Mouse (Mus musculus): ENCODE results near the gene Trp73. TPM values are rescaled to one million over a fixed set of nuclear protein-coding genes. Genes with fewer than 3 reads are reported as not detected.

Gene Trp73
- 5.7 and 5.9 TPM in 2 replicates for polyA plus RNA-seq (2015; fragmentation: Nextera tagmentation; extraction: Ambion mirVana)

DNA sequence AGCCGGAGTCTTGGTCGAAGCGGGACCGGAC lies at the start of gene Trp73:
Trp73 (minus strand) TSS at position 27 of the 31 bp plus-strand sequence.
- Histone ChIP-seq H3K9ac (replicated peaks; ENCODE audit: low read depth, low read length) (peak within 1 kb of the TSS; percentile 50), H3K27ac (ENCODE audit: low read length) (no peak within 1 kb of the TSS), H3K4me1 (replicated peaks; ENCODE audit: control insufficient read depth, insufficient read depth, low read length) (peaks cover 34% of the 10 kb centered on the region), H3K4me2 (ENCODE audit: low read length) (peak within 1 kb of the TSS; percentile 77), H3K36me3 (ENCODE audit: control insufficient read depth, insufficient read depth) (no peaks in the 10 kb centered on the region), H3K4me3 (replicated peaks; ENCODE audit: low read length) (peak within 1 kb of the TSS; percentile 44), H3K9me3 (ENCODE audit: control insufficient read depth, low read length) (no peaks in the 10 kb centered on the region), H3K27me3 (replicated peaks; ENCODE audit: control insufficient read depth, insufficient read depth, low read length) (peaks cover 47% of the 10 kb centered on the region)
- 0% methylated on average over 1 of the region's 4 CpGs for WGBS
- no peak for ATAC-seq

DNA sequence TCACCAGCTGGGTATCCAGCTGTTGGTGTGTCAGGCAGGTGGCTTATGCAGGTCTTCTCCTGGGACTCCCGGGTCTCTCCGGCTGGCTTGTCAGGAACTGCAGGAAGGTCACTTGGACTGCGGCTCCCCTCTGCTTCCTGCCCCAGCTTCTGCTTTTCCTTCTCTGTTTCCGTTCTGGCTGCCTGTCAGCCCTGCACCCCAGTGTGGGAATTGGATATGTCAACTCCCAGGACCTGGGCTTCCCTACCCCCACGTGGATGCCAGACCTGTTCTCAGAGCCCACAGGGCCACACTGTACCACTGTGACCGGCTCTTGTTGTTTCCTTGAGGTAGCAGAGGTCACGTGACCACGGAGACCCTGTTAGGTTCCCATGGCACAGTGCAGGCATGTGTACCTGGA lies 48.9 kb upstream of the Trp73 start:
- Histone ChIP-seq H3K4me2 (ENCODE audit: low read length) (no peak overlapping the region), H3K9ac (replicated peaks; ENCODE audit: low read depth, low read length) (no peak overlapping the region), H3K4me3 (replicated peaks; ENCODE audit: low read length) (no peak overlapping the region), H3K4me1 (replicated peaks; ENCODE audit: control insufficient read depth, insufficient read depth, low read length) (no peaks in the 10 kb centered on the region), H3K9me3 (ENCODE audit: control insufficient read depth, low read length) (no peaks in the 10 kb centered on the region), H3K27me3 (replicated peaks; ENCODE audit: control insufficient read depth, insufficient read depth, low read length) (no peaks in the 10 kb centered on the region), H3K27ac (ENCODE audit: low read length) (no peak overlapping the region), H3K36me3 (ENCODE audit: control insufficient read depth, insufficient read depth) (no peaks in the 10 kb centered on the region)
- ATAC-seq, result no peak
- WGBS, result 88% methylated on average over 8 of the region's 8 CpGs

DNA sequence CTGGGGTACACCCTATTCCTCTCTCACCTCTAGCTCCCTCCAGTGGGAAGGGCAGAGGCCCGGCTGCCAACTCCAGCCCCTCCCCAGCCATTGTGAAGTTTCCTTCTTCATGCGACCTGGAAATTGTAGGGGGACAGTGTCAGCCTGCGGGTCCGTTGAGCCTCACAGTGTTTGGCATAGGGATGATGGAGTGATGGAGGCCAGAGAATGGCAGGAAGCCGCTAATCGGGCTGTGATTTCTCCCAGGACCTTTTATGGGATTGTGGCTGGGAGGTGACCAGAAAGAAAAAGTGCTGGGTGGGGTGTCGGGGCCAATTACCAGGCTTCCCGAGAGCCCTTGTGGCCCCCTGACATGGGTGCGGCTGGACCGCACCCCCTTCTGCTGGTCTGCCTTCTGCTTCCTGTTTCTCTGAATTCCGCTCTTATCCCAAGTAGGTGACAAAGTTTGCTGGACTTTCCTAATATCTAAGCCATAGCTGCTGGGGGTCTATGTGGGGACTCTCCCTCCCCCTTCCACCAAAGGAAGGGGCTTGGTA lies 46.1 kb upstream of the Trp73 start:
- H3K27me3 ChIP-seq (replicated peaks; ENCODE audit: control insufficient read depth, insufficient read depth, low read length), result no peaks in the 10 kb centered on the region
- H3K4me1 ChIP-seq (replicated peaks; ENCODE audit: control insufficient read depth, insufficient read depth, low read length), result no peaks in the 10 kb centered on the region
- no peaks in the 10 kb centered on the region for H3K36me3 ChIP-seq (ENCODE audit: control insufficient read depth, insufficient read depth)
- no peak overlapping the region for H3K4me2 ChIP-seq (ENCODE audit: low read length)
- no peak overlapping the region for H3K4me3 ChIP-seq (replicated peaks; ENCODE audit: low read length)
- no peak overlapping the region for H3K27ac ChIP-seq (ENCODE audit: low read length)
- H3K9me3 ChIP-seq (ENCODE audit: control insufficient read depth, low read length), result no peaks in the 10 kb centered on the region
- no peak overlapping the region for H3K9ac ChIP-seq (replicated peaks; ENCODE audit: low read depth, low read length)
- 87% methylated on average over 11 of the region's 11 CpGs for WGBS
- no peak for ATAC-seq

DNA sequence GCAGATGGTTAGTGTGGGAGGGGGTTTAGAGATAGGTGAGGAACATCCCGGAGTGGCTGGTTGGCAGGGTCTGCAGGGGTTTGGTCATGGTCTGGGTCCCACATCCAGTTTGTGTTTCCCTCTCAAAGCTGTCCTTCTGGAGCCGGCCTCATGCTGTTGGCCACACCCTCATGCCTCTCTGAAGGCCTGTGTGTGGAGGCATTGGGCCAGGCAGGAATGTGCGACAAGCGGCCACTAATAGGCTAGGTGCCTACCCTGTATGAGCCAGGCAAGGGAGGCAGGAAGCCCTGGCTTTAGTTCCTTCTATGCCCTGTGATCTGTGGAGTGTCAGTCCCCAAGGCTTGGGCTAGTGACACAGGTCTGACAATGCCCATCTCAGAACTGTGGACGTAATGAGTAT lies 45.0 kb upstream of the Trp73 start:
- Histone ChIP-seq H3K4me1 (replicated peaks; ENCODE audit: control insufficient read depth, insufficient read depth, low read length) (no peaks in the 10 kb centered on the region), H3K9me3 (ENCODE audit: control insufficient read depth, low read length) (no peaks in the 10 kb centered on the region), H3K4me3 (replicated peaks; ENCODE audit: low read length) (no peak overlapping the region), H3K27me3 (replicated peaks; ENCODE audit: control insufficient read depth, insufficient read depth, low read length) (no peaks in the 10 kb centered on the region), H3K9ac (replicated peaks; ENCODE audit: low read depth, low read length) (no peak overlapping the region), H3K36me3 (ENCODE audit: control insufficient read depth, insufficient read depth) (no peaks in the 10 kb centered on the region), H3K4me2 (ENCODE audit: low read length) (no peak overlapping the region), H3K27ac (ENCODE audit: low read length) (no peak overlapping the region)
- WGBS, result 82% methylated on average over 5 of the region's 5 CpGs
- no peak for ATAC-seq

DNA sequence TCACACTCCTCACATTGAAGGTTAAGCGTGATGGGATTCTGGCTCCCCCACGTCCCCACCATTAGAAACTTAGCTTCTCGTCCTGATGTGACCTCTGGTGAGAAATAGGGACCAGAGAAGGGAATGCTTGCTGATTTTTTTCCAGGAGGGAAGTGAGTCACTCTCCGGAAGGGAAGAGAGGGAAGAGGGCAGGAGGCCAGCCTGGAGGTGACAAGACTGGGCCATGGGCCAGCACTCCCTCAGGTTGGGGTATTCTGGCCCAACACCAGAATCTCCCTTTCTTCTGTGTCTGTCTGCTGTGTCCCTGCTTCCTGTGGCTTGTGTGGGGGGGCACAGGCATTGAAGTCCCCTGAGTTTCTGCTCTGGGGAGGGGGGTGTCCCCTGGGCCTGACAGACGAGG lies 43.6 kb upstream of the Trp73 start:
- Histone ChIP-seq H3K4me2 (ENCODE audit: low read length) (no peak overlapping the region), H3K27ac (ENCODE audit: low read length) (no peak overlapping the region), H3K9ac (replicated peaks; ENCODE audit: low read depth, low read length) (no peak overlapping the region), H3K4me3 (replicated peaks; ENCODE audit: low read length) (no peak overlapping the region), H3K4me1 (replicated peaks; ENCODE audit: control insufficient read depth, insufficient read depth, low read length) (no peaks in the 10 kb centered on the region), H3K27me3 (replicated peaks; ENCODE audit: control insufficient read depth, insufficient read depth, low read length) (no peaks in the 10 kb centered on the region), H3K9me3 (ENCODE audit: control insufficient read depth, low read length) (no peaks in the 10 kb centered on the region), H3K36me3 (ENCODE audit: control insufficient read depth, insufficient read depth) (no peaks in the 10 kb centered on the region)
- no peak for ATAC-seq
- 66% methylated on average over 5 of the region's 5 CpGs for WGBS

DNA sequence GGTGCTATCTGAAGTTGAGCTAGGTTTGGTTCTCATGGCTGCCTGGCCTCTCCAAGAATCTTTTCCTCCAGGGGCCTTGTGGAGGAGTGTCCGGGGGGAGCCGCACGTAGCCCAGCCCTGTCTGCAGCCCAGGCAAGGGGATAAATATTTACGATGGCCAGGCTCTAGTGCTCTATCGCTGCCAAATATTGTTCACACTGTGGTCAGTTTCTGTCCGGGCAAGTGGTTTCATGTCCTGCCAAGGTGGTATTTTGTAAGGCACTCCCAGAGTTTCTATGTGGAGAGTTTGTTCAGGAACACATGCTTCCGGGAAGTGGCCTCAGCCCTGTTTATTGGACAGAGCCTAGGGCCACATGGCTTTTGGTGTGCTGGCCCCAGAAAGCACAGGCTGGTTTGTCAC lies 41.0 kb upstream of the Trp73 start:
- WGBS, result 90% methylated on average over 7 of the region's 7 CpGs
- Histone ChIP-seq H3K4me3 (replicated peaks; ENCODE audit: low read length) (no peak overlapping the region), H3K9me3 (ENCODE audit: control insufficient read depth, low read length) (no peaks in the 10 kb centered on the region), H3K36me3 (ENCODE audit: control insufficient read depth, insufficient read depth) (no peaks in the 10 kb centered on the region), H3K9ac (replicated peaks; ENCODE audit: low read depth, low read length) (no peak overlapping the region), H3K4me1 (replicated peaks; ENCODE audit: control insufficient read depth, insufficient read depth, low read length) (no peaks in the 10 kb centered on the region), H3K27ac (ENCODE audit: low read length) (no peak overlapping the region), H3K27me3 (replicated peaks; ENCODE audit: control insufficient read depth, insufficient read depth, low read length) (no peaks in the 10 kb centered on the region), H3K4me2 (ENCODE audit: low read length) (no peak overlapping the region)
- no peak for ATAC-seq

DNA sequence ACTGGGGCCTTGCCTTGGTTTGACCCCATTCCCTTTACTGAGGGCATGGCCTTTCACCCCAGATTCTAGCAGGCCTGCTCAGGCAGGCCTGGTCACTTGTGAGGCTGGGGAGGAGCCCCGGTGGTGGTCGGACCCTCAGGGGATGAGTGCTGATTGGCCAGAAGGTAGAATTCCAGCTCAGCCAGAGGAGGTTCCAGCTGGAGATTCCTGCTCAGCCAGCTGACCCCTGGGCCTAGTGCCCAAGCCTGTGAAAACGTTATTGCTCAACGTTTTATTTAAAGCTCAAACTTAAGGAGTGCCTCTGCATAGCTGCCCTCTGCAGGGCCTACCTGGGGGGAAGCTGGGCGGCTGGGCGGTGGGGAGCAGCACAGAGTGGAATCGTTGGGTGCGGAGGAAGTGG lies 37.2 kb upstream of the Trp73 start:
- Histone ChIP-seq H3K4me1 (replicated peaks; ENCODE audit: control insufficient read depth, insufficient read depth, low read length) (no peaks in the 10 kb centered on the region), H3K4me2 (ENCODE audit: low read length) (no peak overlapping the region), H3K27me3 (replicated peaks; ENCODE audit: control insufficient read depth, insufficient read depth, low read length) (no peaks in the 10 kb centered on the region), H3K9me3 (ENCODE audit: control insufficient read depth, low read length) (no peaks in the 10 kb centered on the region), H3K4me3 (replicated peaks; ENCODE audit: low read length) (no peak overlapping the region), H3K36me3 (ENCODE audit: control insufficient read depth, insufficient read depth) (no peaks in the 10 kb centered on the region), H3K9ac (replicated peaks; ENCODE audit: low read depth, low read length) (no peak overlapping the region), H3K27ac (ENCODE audit: low read length) (no peak overlapping the region)
- WGBS, result 82% methylated on average over 8 of the region's 8 CpGs
- no peak for ATAC-seq

DNA sequence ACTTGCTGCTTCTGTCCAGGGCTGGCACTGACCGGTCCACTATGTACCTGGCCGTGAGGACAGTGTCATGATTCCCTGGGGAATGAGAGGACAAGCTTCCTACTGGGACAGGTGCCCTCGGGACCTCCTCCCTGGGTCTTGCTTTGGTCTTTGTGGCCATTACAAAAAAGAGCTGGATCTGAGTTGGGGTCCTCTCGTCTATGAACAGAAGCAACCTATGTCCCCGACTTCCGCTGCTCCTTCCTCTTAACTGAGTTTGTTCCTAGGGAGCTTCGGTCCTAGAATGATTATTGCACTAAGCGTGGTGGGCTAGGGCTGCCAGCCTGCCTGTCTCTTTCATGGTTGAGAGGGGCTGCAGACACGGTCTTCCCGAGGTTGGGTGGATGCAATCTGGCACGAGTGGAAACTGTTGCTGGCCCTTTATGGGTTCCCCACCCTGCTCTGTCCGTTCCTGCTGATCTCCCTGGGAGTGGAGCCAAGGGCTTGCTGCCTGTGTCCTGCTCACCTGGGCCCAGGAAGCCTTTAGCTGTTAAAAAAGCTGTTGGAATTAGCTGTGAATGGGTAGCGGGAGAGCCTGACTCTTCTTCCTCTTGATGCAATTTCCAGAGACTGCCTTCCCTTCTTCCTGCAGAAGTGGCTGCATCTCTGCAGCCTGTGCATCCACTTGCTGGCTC lies 32.1 kb upstream of the Trp73 start:
- H3K4me3 ChIP-seq (replicated peaks; ENCODE audit: low read length), result no peak overlapping the region
- H3K36me3 ChIP-seq (ENCODE audit: control insufficient read depth, insufficient read depth), result no peaks in the 10 kb centered on the region
- no peak overlapping the region for H3K27ac ChIP-seq (ENCODE audit: low read length)
- no peaks in the 10 kb centered on the region for H3K9me3 ChIP-seq (ENCODE audit: control insufficient read depth, low read length)
- H3K27me3 ChIP-seq (replicated peaks; ENCODE audit: control insufficient read depth, insufficient read depth, low read length), result peaks cover 22% of the 10 kb centered on the region
- peak overlapping the region; percentile 99 for H3K4me2 ChIP-seq (ENCODE audit: low read length)
- no peak for ATAC-seq
- 39% methylated on average over 13 of the region's 13 CpGs for WGBS
- no peak overlapping the region; the same call in 1 of the 2 replicates for H3K9ac ChIP-seq (replicated peaks; ENCODE audit: low read depth, low read length)
- H3K4me1 ChIP-seq (replicated peaks; ENCODE audit: control insufficient read depth, insufficient read depth, low read length), result peaks cover 21% of the 10 kb centered on the region

DNA sequence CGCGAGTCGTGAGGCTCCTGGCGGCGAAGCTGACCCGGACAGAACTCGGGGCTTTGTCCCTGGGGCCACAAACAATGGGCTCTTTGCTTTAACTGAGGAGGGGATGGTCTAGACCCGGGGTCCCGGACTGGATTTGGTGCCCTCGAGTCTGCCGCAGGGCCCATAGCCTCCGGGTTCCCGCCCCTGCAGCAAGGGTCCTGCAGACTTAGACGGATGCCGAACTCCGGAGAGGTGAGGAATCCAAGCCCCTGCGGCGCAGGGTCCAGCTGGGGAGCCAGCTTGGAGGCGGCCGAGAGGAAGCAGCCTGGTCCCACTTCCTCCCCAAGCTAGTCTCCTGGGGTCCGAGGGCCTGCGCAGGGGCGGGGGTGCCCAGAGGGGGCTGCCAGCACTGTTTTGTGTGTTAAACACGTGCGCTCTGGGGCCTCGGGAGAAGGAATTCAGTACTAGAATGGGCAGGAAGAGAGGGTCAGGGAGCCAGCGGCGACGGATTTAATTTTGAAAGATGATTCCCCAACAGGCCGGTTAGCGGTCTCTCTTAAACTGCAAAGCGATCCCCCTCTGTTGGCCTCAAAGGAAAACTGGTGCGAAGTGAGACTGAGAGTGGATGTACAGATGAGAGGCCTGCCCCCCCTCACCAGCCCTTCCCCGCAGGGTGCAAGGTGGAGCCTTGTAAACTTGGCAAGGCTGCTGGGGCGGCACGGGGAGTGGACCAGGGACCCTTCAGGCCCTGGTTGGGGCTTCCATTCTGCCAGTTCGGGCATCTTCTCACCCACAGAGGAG lies 31.3 kb upstream of the Trp73 start:
- H3K4me1 ChIP-seq (replicated peaks; ENCODE audit: control insufficient read depth, insufficient read depth, low read length), result peaks cover 21% of the 10 kb centered on the region
- peak; percentile 42; the same call in 1 of the 2 replicates for ATAC-seq
- under 1% methylated on average over 37 of the region's 37 CpGs for WGBS
- H3K27ac ChIP-seq (ENCODE audit: low read length), result no peak overlapping the region
- H3K9me3 ChIP-seq (ENCODE audit: control insufficient read depth, low read length), result no peaks in the 10 kb centered on the region
- peak overlapping the region; percentile 54 for H3K9ac ChIP-seq (replicated peaks; ENCODE audit: low read depth, low read length)
- H3K36me3 ChIP-seq (ENCODE audit: control insufficient read depth, insufficient read depth), result no peaks in the 10 kb centered on the region
- H3K27me3 ChIP-seq (replicated peaks; ENCODE audit: control insufficient read depth, insufficient read depth, low read length), result peaks cover 22% of the 10 kb centered on the region
- peak overlapping the region; percentile 63 for H3K4me3 ChIP-seq (replicated peaks; ENCODE audit: low read length)
- peak overlapping the region; percentile 99 for H3K4me2 ChIP-seq (ENCODE audit: low read length)

All from forebrain, embryonic 16.5 days (tissue).